Mouse (Mus musculus): ENCODE results near the gene Parn.
A peak's percentile ranks its signal among the peaks of the same experiment; 100 is the strongest.

- TF ChIP-seq CTCF (conservative IDR thresholded peaks at IDR 0.05; ENCODE audit: insufficient read depth, insufficient read length, low read depth, low read length) = peak; percentile 50
- no peak for TF ChIP-seq POLR2A (IDR thresholded peaks at IDR 0.05; ENCODE audit: low read depth, low read length)
These were observed 135.1 kb downstream of the Parn start for GRCm38 (mm10) chr16:13532840-13533239.
